11 mouse cellular contexts compared by ENCODE assay signal in the genomic region with DNA sequence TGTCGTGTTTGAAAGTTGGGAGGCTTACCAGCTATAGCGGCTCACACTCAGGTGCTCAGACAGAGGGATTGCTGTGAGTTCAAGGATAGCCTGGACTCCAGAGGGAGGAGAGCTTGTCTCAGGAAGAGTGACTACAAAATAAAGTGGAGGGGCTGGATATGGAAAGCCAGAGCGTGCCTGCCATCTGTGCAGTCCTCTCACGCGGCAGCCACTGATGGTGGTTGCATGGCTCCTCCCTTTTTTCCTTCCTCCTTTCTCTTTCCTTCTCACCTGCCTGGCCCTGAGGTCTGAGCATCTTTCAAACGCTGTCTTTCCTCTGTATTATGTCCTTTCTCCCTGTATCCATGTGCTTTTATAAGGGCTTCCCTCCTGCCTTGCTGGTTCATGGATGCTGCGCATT. TPM values are rescaled to one million over a fixed set of nuclear protein-coding genes. Genes with fewer than 3 reads are reported as not detected.
DNase-seq lines count a peak whose midpoint lies in the region; ATAC-seq and TF ChIP-seq lines count a peak whose summit lies in the region.
"Had no signal": no experiment of that assay in that cellular context is flagged by ENCODE, and none has a peak within 500 bp of the region (broad histone marks: within the 10 kb centered on the region; RNA-seq: fewer than 3 reads in every experiment).

No protein-coding gene starts in this region.

- 87% methylated on average over 7 of the region's 7 CpGs for WGBS in midbrain, embryonic 10.5 days
- WGBS in midbrain, embryonic 11.5 days, result 80% methylated on average over 7 of the region's 7 CpGs
- WGBS in hindbrain, embryonic 14.5 days, result 84% methylated on average over 7 of the region's 7 CpGs
- WGBS in midbrain, embryonic 12.5 days, result 83% methylated on average over 7 of the region's 7 CpGs
- 78% methylated on average over 7 of the region's 7 CpGs for WGBS in lung, postnatal 0 days

- H3K4me1 ChIP-seq in midbrain, embryonic 10.5 days, result peaks cover 49% of the 10 kb centered on the region
- H3K4me1 ChIP-seq in midbrain, embryonic 11.5 days (ENCODE audit: control insufficient read depth, insufficient read depth, low read length), result peaks cover 22% of the 10 kb centered on the region
- H3K4me1 ChIP-seq in hindbrain, embryonic 14.5 days (replicated peaks; ENCODE audit: control insufficient read depth, insufficient read depth, low read length), result peaks cover 27% of the 10 kb centered on the region
- H3K4me1 ChIP-seq in midbrain, embryonic 12.5 days, result peaks cover 34% of the 10 kb centered on the region
- H3K4me1 ChIP-seq in lung, postnatal 0 days (ENCODE audit: insufficient read depth, low read depth, low read length), result peaks cover 12% of the 10 kb centered on the region; the same call in 1 of the 2 replicates

- no peak for TF ChIP-seq CTCF in lung, postnatal 0 days (IDR thresholded peaks at IDR 0.05)

- H3K9me3 ChIP-seq in midbrain, embryonic 10.5 days (replicated peaks), result no peaks in the 10 kb centered on the region
- H3K9me3 ChIP-seq in midbrain, embryonic 11.5 days (ENCODE audit: control insufficient read depth, low read length), result no peaks in the 10 kb centered on the region
- no peaks in the 10 kb centered on the region for H3K9me3 ChIP-seq in hindbrain, embryonic 14.5 days (ENCODE audit: control insufficient read depth, low read length)
- H3K9me3 ChIP-seq in midbrain, embryonic 12.5 days, result no peaks in the 10 kb centered on the region
- H3K9me3 ChIP-seq in lung, postnatal 0 days (ENCODE audit: low read length), result no peaks in the 10 kb centered on the region
- H3K9me3 ChIP-seq: G1E had no signal

- no peak overlapping the region for H3K27ac ChIP-seq in midbrain, embryonic 10.5 days (replicated peaks)
- H3K27ac ChIP-seq in midbrain, embryonic 11.5 days (ENCODE audit: low read depth, low read length), result no peak overlapping the region
- H3K27ac ChIP-seq in hindbrain, embryonic 14.5 days, result no peak overlapping the region
- no peak overlapping the region for H3K27ac ChIP-seq in midbrain, embryonic 12.5 days (replicated peaks)
- no peak overlapping the region for H3K27ac ChIP-seq in lung, postnatal 0 days (ENCODE audit: low read length)

- peaks cover 39% of the 10 kb centered on the region for H3K36me3 ChIP-seq in midbrain, embryonic 10.5 days
- H3K36me3 ChIP-seq in midbrain, embryonic 11.5 days (ENCODE audit: control insufficient read depth, insufficient read depth, low read length), result peaks cover 3% of the 10 kb centered on the region
- peaks cover 4% of the 10 kb centered on the region; the same call in 1 of the 2 replicates for H3K36me3 ChIP-seq in hindbrain, embryonic 14.5 days (replicated peaks; ENCODE audit: control insufficient read depth, insufficient read depth)
- peaks cover 8% of the 10 kb centered on the region for H3K36me3 ChIP-seq in midbrain, embryonic 12.5 days
- no peaks in the 10 kb centered on the region for H3K36me3 ChIP-seq in lung, postnatal 0 days (ENCODE audit: insufficient read depth, low read length)

- H3K9ac ChIP-seq in midbrain, embryonic 11.5 days (ENCODE audit: low read length), result no peak overlapping the region
- H3K9ac ChIP-seq in hindbrain, embryonic 14.5 days, result no peak overlapping the region
- H3K9ac ChIP-seq in midbrain, embryonic 12.5 days (replicated peaks), result no peak overlapping the region
- no peak overlapping the region for H3K9ac ChIP-seq in lung, postnatal 0 days (replicated peaks; ENCODE audit: low read depth)

- TF ChIP-seq EP300 in lung, postnatal 0 days (IDR thresholded peaks at IDR 0.05), result no peak

- no peaks in the 10 kb centered on the region; the same call in 1 of the 2 replicates for H3K27me3 ChIP-seq in midbrain, embryonic 10.5 days (ENCODE audit: low read depth, poor library complexity, severe bottlenecking)
- H3K27me3 ChIP-seq in midbrain, embryonic 11.5 days (ENCODE audit: control insufficient read depth, insufficient read depth, low read length), result no peaks in the 10 kb centered on the region
- no peaks in the 10 kb centered on the region for H3K27me3 ChIP-seq in hindbrain, embryonic 14.5 days (ENCODE audit: control insufficient read depth, insufficient read depth, low read length)
- H3K27me3 ChIP-seq in midbrain, embryonic 12.5 days, result no peaks in the 10 kb centered on the region
- no peaks in the 10 kb centered on the region for H3K27me3 ChIP-seq in lung, postnatal 0 days (replicated peaks; ENCODE audit: insufficient read depth, low read length)

- H3K4me3 ChIP-seq in midbrain, embryonic 10.5 days, result peak overlapping the region; percentile 95; the same call in 1 of the 2 replicates
- no peak overlapping the region for H3K4me3 ChIP-seq in midbrain, embryonic 11.5 days (ENCODE audit: low read depth, low read length)
- 0 out of 2 replicates have a peak overlapping the region, but pooled peaks have one; percentile 93 for H3K4me3 ChIP-seq in hindbrain, embryonic 14.5 days (replicated peaks; ENCODE audit: low read length)
- H3K4me3 ChIP-seq in midbrain, embryonic 12.5 days, result no peak overlapping the region
- H3K4me3 ChIP-seq in lung, postnatal 0 days (ENCODE audit: low read depth, low read length), result no peak overlapping the region

- no peak for ATAC-seq in midbrain, embryonic 11.5 days (ENCODE audit: low FRiP score)
- ATAC-seq in hindbrain, embryonic 14.5 days (ENCODE audit: low FRiP score), result no peak
- no peak for ATAC-seq in midbrain, embryonic 12.5 days (ENCODE audit: low FRiP score, low read depth)
- ATAC-seq in lung, postnatal 0 days, result no peak

- no peak overlapping the region for H3K4me2 ChIP-seq in midbrain, embryonic 11.5 days
- H3K4me2 ChIP-seq in hindbrain, embryonic 14.5 days (replicated peaks), result peak overlapping the region; percentile 93
- peak overlapping the region; percentile 84; the same call in 1 of the 2 replicates for H3K4me2 ChIP-seq in midbrain, embryonic 12.5 days (replicated peaks)
- no peak overlapping the region for H3K4me2 ChIP-seq in lung, postnatal 0 days (replicated peaks; ENCODE audit: low read depth, low read length)

- no peak for DNase-seq in midbrain, embryonic 10.5 days (ENCODE audit: low spot score)
- no peak for DNase-seq in midbrain, embryonic 11.5 days (ENCODE audit: low spot score, missing footprints)
- no peak for DNase-seq in hindbrain, embryonic 14.5 days (ENCODE audit: low spot score)
- no peak for DNase-seq in spleen, postnatal 10 days (ENCODE audit: low spot score in 2 of 2)
- DNase-seq in lung, postnatal 0 days (ENCODE audit: low spot score), result no peak
- no peak for DNase-seq in lung, postnatal 14 days
- DNase-seq: kidney, postnatal 36 days had no signal

RNA-seq across cellular contexts. Expression of a gene that starts 2.4 kb away (rescaled TPM):
- polyA plus RNA-seq in midbrain, embryonic 10.5 days (2016; fragmentation: Nextera tagmentation; extraction: Ambion mirVana), result 63.9 and 71.5 TPM in 2 replicates
- polyA plus RNA-seq in midbrain, embryonic 11.5 days (2014; fragmentation: Nextera tagmentation; extraction: Ambion mirVana), result 45.6 and 53.2 TPM in 2 replicates
- polyA plus RNA-seq in hindbrain, embryonic 14.5 days (2014; fragmentation: Nextera tagmentation; extraction: Ambion mirVana), result 75.5 and 98.4 TPM in 2 replicates
- 58.8 and 62.7 TPM in 2 replicates for polyA plus RNA-seq in midbrain, embryonic 12.5 days (2016; fragmentation: Nextera tagmentation; extraction: Ambion mirVana)
- 20.0 and 25.9 TPM in 2 replicates for polyA plus RNA-seq in lung, postnatal 0 days (2015; fragmentation: Nextera tagmentation; extraction: Ambion mirVana)

RNA-seq across cellular contexts. Expression of a gene that starts 36.7 kb away (rescaled TPM):
- polyA plus RNA-seq in midbrain, embryonic 10.5 days (2016; fragmentation: Nextera tagmentation; extraction: Ambion mirVana), result 49.2 and 54.7 TPM in 2 replicates
- 28.4 and 29.4 TPM in 2 replicates for polyA plus RNA-seq in midbrain, embryonic 11.5 days (2014; fragmentation: Nextera tagmentation; extraction: Ambion mirVana)
- 34.3 and 36.7 TPM in 2 replicates for polyA plus RNA-seq in hindbrain, embryonic 14.5 days (2014; fragmentation: Nextera tagmentation; extraction: Ambion mirVana)
- polyA plus RNA-seq in midbrain, embryonic 12.5 days (2016; fragmentation: Nextera tagmentation; extraction: Ambion mirVana), result 35.5 and 41.2 TPM in 2 replicates
- 12.8 and 13.3 TPM in 2 replicates for polyA plus RNA-seq in lung, postnatal 0 days (2015; fragmentation: Nextera tagmentation; extraction: Ambion mirVana)

RNA-seq across cellular contexts. Expression of a gene that starts 44.1 kb away (rescaled TPM):
- 17.4 and 21.2 TPM in 2 replicates for polyA plus RNA-seq in midbrain, embryonic 10.5 days (2016; fragmentation: Nextera tagmentation; extraction: Ambion mirVana)
- 9.2 and 9.9 TPM in 2 replicates for polyA plus RNA-seq in midbrain, embryonic 11.5 days (2014; fragmentation: Nextera tagmentation; extraction: Ambion mirVana)
- 6.8 and 10.2 TPM in 2 replicates for polyA plus RNA-seq in hindbrain, embryonic 14.5 days (2014; fragmentation: Nextera tagmentation; extraction: Ambion mirVana)
- 14.8 and 16.4 TPM in 2 replicates for polyA plus RNA-seq in midbrain, embryonic 12.5 days (2016; fragmentation: Nextera tagmentation; extraction: Ambion mirVana)
- 4.3 and 5.9 TPM in 2 replicates for polyA plus RNA-seq in lung, postnatal 0 days (2015; fragmentation: Nextera tagmentation; extraction: Ambion mirVana)

RNA-seq across cellular contexts. Expression of a gene that starts 53.5 kb away (rescaled TPM):
- polyA plus RNA-seq in midbrain, embryonic 10.5 days (2016; fragmentation: Nextera tagmentation; extraction: Ambion mirVana), result 0.20 and 0.29 TPM in 2 replicates
- 0.42 and 0.50 TPM in 2 replicates for polyA plus RNA-seq in midbrain, embryonic 11.5 days (2014; fragmentation: Nextera tagmentation; extraction: Ambion mirVana)
- polyA plus RNA-seq in hindbrain, embryonic 14.5 days (2014; fragmentation: Nextera tagmentation; extraction: Ambion mirVana), result 6.3 and 7.9 TPM in 2 replicates
- polyA plus RNA-seq in midbrain, embryonic 12.5 days (2016; fragmentation: Nextera tagmentation; extraction: Ambion mirVana), result 1.4 and 1.8 TPM in 2 replicates
- polyA plus RNA-seq in lung, postnatal 0 days (2015; fragmentation: Nextera tagmentation; extraction: Ambion mirVana), result not detected in 2 replicates
- polyA plus RNA-seq: G1E; heart, postnatal 0 days; liver, embryonic 16.5 days had no signal

Comparison
In these comparisons a context has a peak if more than half of its experiments do, and no peak if none do; other contexts are left out.
1. H3K4me3 ChIP-seq: peak in midbrain, embryonic 10.5 days (single experiment) and hindbrain, embryonic 14.5 days (single experiment); none in midbrain, embryonic 11.5 days (single experiment), midbrain, embryonic 12.5 days (single experiment) and lung, postnatal 0 days (single experiment).
2. H3K4me2 ChIP-seq: peak in hindbrain, embryonic 14.5 days (single experiment) and midbrain, embryonic 12.5 days (single experiment); none in midbrain, embryonic 11.5 days (single experiment) and lung, postnatal 0 days (single experiment).